Mouse (Mus musculus) embryonic facial prominence, embryonic 10.5 days (tissue): ENCODE measurements at regions not wholly inside any gene's neighbourhood (a gene's known extent, or its start where the extent isn't known, plus 50 kb on each side); places are given as distances from the start of the nearest gene placed in this dataset.

ENCODE experiments used
- DNase-seq: peaks from one replicate; pipeline ENCODE4 v3.0.0-alpha.2; 2017; ENCODE audit warnings: low spot score
- H3K27ac ChIP-seq: fragments of 300-500 bp; sonication (generic); replicated peaks from 2 replicates; pipeline ENCODE4 v1.5.1; 2016; ENCODE audit warnings: mild to moderate bottlenecking
- H3K27me3 ChIP-seq: fragments of 300-500 bp; sonication (generic); replicated peaks from 2 replicates; pipeline ENCODE4 v1.6.1; 2016; ENCODE audit warnings: low read depth, mild to moderate bottlenecking; ENCODE audit not compliant: poor library complexity, severe bottlenecking
- H3K36me3 ChIP-seq: fragments of 300-500 bp; sonication (generic); replicated peaks from 2 replicates; pipeline ENCODE4 v1.6.1; 2016; ENCODE audit warnings: mild to moderate bottlenecking, moderate library complexity
- H3K4me1 ChIP-seq: fragments of 300-500 bp; sonication (generic); 2 replicates; pipeline ENCODE4 v1.6.1; 2016
- H3K4me3 ChIP-seq: fragments of 300-500 bp; sonication (generic); 2 replicates; pipeline ENCODE4 v1.5.1; 2016; ENCODE audit warnings: mild to moderate bottlenecking, moderate library complexity
- H3K9me3 ChIP-seq: fragments of 300-500 bp; sonication (generic); 2 replicates; pipeline ENCODE4 v1.6.1; 2016; ENCODE audit warnings: mild to moderate bottlenecking
- WGBS: fragments of 180-500 bp; shearing (Covaris S2); methylation state at CpG from one replicate; pipeline ENCODE4 v1.1.7; 2016; 5-methylcytosine and 5-hydroxymethylcytosine counted together

DNA sequence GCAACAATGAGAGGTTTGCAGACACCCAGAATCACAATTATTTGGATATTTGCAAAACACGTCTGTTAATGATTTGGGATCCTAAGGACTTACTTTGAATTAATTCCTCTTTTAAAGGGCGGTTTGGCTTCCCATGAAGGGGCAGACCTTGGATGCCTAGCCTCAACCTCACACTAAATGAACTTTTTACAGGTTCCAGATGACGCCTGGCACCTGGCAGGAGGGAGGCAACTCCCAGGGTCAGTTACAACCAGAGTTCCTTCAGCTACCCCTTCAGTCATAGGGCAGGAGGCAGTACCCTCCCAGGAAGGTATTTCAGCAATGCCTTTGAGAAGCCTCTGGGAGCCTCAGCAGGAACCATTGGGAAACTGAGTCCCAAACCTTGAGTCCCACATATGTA, 57.9 kb upstream of the Stx18 start:
- 60% methylated on average over 3 of the region's 3 CpGs for WGBS
- no peaks in the 10 kb centered on the region for H3K9me3 ChIP-seq
- H3K4me1 ChIP-seq: peaks cover 29% of the 10 kb centered on the region
- H3K27me3 ChIP-seq: peaks cover 41% of the 10 kb centered on the region; the same call in 1 of the 2 replicates
- no peak for DNase-seq
- H3K27ac ChIP-seq: no peak overlapping the region
- no peak overlapping the region for H3K4me3 ChIP-seq
- H3K36me3 ChIP-seq: no peaks in the 10 kb centered on the region

DNA sequence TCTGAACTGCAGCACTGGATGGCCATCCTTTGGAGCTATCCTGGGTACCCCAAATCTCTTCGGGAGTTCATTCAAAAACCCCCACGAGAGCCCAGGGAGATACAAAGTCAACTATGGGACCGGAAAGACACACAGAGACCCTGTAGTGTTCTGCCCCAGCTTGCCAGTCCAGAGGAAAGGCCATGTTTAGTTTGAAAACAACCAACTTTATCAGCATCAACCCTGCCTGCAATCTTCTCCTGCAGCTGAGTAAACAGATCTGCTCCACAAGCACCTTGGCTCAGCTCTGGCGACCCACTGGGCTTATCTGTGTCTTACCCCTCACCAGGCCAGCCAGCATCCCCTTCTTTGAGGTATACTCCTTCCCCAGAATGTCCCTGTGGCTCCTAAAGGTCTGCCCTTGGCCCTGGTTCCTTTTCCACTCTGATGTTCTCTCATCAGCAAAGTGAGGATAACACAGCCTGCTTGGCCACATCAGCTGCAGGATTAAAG, 61.6 kb upstream of the Stx18 start:
- H3K27me3 ChIP-seq: peaks cover 43% of the 10 kb centered on the region
- WGBS: 57% methylated on average over 4 of the region's 4 CpGs

DNA sequence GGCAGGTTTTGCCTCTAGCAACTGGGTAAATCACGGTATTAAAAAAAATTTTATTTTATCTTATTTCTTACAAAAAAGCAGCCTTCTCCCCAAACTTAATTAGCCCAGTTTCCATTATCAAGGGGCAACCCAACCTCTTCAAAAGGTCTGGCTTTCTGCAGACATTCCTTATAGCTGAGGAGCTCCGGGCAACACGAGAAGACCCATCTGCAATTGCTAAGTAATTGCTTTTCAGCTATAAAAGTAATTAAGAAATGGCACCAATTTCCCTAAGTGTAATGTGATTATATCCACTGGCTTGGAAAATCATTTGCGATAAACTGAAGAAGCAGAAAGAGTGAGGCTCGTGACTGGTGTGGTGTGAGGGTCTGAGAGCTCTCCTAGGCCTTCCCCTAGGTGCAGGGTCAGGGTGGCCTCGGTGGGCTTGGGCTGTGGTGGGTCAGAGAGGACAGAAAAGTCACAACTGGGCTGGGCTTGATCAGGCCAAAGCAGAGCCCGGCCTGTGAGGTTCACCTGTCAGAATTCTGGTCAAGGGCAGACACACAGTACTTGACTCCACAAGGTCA, 65.5 kb upstream of the Stx18 start:
- WGBS: 87% methylated on average over 7 of the region's 7 CpGs
- DNase-seq: no peak
- Histone ChIP-seq H3K27me3 (peaks cover 70% of the 10 kb centered on the region), H3K27ac (0 out of 2 replicates have a peak overlapping the region, but pooled peaks have one; percentile 40), H3K4me3 (no peak overlapping the region), H3K4me1 (peaks cover 37% of the 10 kb centered on the region), H3K36me3 (no peaks in the 10 kb centered on the region), H3K9me3 (no peaks in the 10 kb centered on the region)

More for the DNA sequence above, 61.6 kb upstream of the Stx18 start:
- Histone ChIP-seq H3K4me3 (no peak overlapping the region), H3K27ac (no peak overlapping the region), H3K4me1 (peaks cover 26% of the 10 kb centered on the region), H3K36me3 (no peaks in the 10 kb centered on the region), H3K9me3 (no peaks in the 10 kb centered on the region)
- no peak for DNase-seq

DNA sequence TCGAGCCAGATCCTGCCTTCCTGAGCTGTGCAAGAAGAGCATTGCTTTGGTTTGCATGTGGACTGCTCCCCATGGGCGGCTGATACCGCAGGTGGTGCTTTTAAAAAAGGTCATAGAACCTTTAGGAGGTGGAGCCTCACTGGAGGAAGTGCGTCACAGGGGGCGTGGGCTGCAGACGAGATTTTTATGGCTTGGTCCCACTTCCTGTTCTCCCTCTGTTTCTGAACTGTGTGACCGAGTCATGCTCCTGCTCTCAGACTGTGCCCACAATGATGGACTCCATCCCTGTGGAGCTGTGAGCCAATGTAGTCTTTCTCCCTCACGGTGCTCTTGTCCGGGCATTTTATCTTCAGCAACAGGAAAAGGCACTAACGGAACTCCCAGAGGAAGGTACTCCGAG, 66.8 kb upstream of the Stx18 start:
- H3K27me3 ChIP-seq: peaks cover 78% of the 10 kb centered on the region
- H3K36me3 ChIP-seq: no peaks in the 10 kb centered on the region
- DNase-seq: no peak
- H3K27ac ChIP-seq: 0 out of 2 replicates have a peak overlapping the region, but pooled peaks have one; percentile 10
- no peaks in the 10 kb centered on the region for H3K9me3 ChIP-seq
- WGBS: 69% methylated on average over 11 of the region's 11 CpGs
- H3K4me3 ChIP-seq: no peak overlapping the region; the same call in 1 of the 2 replicates
- H3K4me1 ChIP-seq: peaks cover 43% of the 10 kb centered on the region

DNA sequence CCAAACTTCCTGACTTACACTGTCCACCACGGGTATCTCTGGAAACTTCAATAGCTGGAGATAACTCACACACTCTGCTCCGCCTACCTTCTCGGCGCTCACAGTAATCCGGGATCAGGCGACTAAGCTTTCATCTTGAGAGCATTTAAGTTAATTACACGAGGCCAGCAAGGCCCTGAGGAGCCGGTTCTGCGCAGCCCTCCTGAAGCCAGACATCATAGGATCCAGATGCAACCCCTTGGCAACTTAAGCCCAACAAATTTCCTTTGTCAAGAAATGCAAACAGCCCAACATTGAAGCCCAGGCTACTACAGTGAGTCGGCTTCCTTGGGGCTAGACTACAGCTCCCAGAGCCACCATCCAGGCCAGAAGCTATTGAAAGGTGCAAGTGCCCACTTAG, 69.9 kb upstream of the Stx18 start:
- Histone ChIP-seq H3K9me3 (no peaks in the 10 kb centered on the region), H3K27me3 (peaks cover 96% of the 10 kb centered on the region), H3K36me3 (no peaks in the 10 kb centered on the region), H3K4me3 (peak overlapping the region; percentile 41; the same call in 1 of the 2 replicates), H3K4me1 (peaks cover 66% of the 10 kb centered on the region), H3K27ac (peak overlapping the region; percentile 81)
- peak; percentile 80 for DNase-seq
- WGBS: 3% methylated on average over 10 of the region's 10 CpGs

DNA sequence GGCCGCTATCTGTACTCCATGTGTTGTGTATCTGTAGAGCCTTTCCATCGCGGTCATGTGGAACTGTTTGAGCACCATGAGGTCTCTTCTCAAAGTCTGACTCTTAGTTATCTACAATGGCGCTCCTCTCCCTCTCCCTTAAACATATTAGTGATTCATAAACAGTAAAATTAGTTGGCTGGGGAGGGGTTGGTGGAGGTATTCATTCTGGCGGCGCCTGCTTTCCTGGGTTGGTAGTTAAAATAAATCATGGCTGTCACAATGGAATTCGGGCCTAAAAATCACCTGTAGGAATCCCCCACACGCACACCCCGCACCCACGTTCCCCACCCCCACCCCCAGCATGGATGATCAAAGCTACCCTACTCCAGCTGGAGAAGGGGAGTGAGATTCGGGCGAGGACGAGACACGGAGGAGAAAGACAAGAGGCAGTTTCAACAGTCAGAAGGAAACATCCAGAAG, 70.6 kb upstream of the Stx18 start:
- WGBS: 5% methylated on average over 14 of the region's 14 CpGs
- Histone ChIP-seq H3K4me3 (peak overlapping the region; percentile 41), H3K4me1 (peaks cover 72% of the 10 kb centered on the region)

DNA sequence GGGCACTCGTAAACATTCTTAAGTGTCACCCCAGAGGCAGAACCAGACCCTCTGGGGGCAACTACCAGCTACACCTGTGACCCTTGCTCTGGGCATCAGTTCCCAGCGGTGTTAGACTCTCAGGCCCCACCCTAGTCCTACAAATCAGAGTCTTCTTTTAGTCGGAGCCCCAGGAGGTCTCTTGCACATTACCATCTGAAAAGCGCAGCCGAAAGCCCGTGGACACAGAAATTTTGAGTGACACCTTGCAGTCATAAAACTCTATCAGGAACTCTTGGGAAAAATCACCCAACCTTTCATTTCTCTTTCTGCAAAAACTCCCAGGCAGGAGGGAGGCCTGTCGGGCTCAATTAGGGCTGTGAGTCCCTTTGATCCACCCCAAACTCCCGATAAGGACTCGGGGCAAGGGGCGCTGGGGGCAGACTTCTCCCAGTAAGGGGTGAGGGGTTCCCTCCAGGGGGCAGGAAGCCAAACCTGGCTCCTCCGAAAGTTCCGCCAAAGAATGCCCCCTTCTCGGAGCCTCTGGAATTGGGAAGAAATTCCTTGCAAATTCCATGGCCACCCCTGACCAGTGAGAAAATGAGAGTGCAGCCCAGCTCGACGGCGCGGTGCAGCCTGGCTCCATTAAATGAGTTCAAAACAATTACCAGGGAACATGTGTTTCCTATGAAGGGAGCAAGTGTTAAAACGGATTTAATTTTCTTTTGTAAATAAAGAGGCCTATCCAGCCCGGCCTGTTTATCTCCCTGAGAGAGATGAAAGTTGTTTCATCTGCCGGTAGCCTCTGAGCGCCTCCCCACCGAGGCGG, 71.2 kb upstream of the Stx18 start:
- WGBS: 4% methylated on average over 23 of the region's 23 CpGs
- DNase-seq: peak; percentile 77
- peaks cover 77% of the 10 kb centered on the region for H3K4me1 ChIP-seq
- H3K27ac ChIP-seq: peak overlapping the region; percentile 81
- peaks cover 96% of the 10 kb centered on the region for H3K27me3 ChIP-seq
- H3K36me3 ChIP-seq: no peaks in the 10 kb centered on the region
- H3K4me3 ChIP-seq: peak overlapping the region; percentile 41
- no peaks in the 10 kb centered on the region for H3K9me3 ChIP-seq

More for the DNA sequence above, 70.6 kb upstream of the Stx18 start:
- H3K9me3 ChIP-seq: no peaks in the 10 kb centered on the region
- peaks cover 96% of the 10 kb centered on the region for H3K27me3 ChIP-seq
- H3K27ac ChIP-seq: peak overlapping the region; percentile 81
- no peaks in the 10 kb centered on the region for H3K36me3 ChIP-seq
- DNase-seq: peak; percentile 61

DNA sequence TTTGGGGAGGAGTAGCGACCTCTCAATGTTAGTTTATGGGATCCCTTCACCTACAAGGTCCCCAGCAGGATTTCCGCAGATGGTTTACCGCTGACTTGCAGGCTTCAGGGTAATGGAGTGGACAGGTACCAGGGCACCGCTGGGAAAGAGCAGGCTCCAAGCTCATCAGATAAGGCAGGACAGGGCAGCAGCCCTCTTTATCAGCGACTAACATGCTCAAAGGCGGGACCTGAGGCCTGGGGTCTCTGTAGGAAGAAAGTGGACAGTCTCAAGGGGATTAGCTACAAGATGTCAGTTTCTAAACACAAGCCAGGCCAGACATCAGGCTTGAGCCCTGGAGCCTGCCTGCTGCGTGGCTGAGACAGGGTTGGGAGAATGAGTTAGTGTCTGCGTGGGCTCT, 74.9 kb upstream of the Stx18 start:
- peaks cover 60% of the 10 kb centered on the region for H3K27me3 ChIP-seq
- H3K36me3 ChIP-seq: no peaks in the 10 kb centered on the region
- peaks cover 62% of the 10 kb centered on the region for H3K4me1 ChIP-seq
- DNase-seq: no peak
- WGBS: 56% methylated on average over 8 of the region's 8 CpGs
- no peak overlapping the region for H3K4me3 ChIP-seq
- H3K27ac ChIP-seq: peak overlapping the region; percentile 36; the same call in 1 of the 2 replicates
- H3K9me3 ChIP-seq: 0 out of 2 replicates have a peak, but pooled peaks cover 4% of the 10 kb centered on the region

DNA sequence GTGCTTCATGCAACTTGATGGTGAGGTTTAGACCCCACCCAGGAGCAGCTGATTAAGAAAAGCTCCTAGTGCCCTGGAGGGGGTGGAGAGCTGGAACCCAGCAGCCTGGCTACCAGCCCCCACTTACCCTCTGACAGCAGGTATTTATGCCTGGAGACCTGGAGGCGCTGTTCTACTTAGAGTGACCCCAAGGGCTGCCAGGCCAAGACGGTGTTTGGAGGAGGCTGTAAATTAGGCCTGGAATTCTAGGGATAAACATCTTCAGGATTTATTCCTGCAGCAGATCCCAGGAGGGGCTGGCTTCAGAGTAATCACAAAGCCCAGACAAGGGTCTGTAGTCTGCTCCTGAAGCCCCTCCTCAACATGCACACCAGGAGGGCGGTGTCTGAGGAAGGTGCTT, 76.0 kb upstream of the Stx18 start:
- peak overlapping the region; percentile 20; the same call in 1 of the 2 replicates for H3K27ac ChIP-seq
- H3K4me3 ChIP-seq: no peak overlapping the region
- WGBS: 21% methylated on average over 3 of the region's 3 CpGs
- peak; percentile 35 for DNase-seq
- peaks cover 49% of the 10 kb centered on the region for H3K27me3 ChIP-seq
- H3K9me3 ChIP-seq: 0 out of 2 replicates have a peak, but pooled peaks cover 4% of the 10 kb centered on the region
- H3K4me1 ChIP-seq: peaks cover 50% of the 10 kb centered on the region
- H3K36me3 ChIP-seq: no peaks in the 10 kb centered on the region

DNA sequence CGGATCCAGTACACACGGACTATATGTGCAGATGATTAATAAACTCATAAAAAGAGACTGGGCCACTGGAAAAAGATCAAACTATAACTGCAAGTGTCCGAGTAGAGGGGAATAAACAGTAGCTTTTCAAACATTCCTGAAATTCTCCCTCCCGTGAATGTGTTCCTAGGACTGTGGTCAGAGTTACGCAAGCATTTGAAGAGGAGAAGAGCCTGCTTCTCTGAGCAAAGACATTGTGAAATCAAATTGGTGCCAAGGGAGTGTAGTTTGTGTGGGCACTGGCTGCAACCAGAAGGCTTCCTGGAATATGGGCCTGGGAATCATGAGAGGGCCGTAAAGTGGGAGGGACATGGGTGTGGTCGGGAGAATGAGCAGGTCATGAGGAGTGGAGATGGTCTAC, 78.3 kb upstream of the Stx18 start:
- WGBS: 87% methylated on average over 7 of the region's 7 CpGs
- Histone ChIP-seq H3K4me3 (no peak overlapping the region), H3K27ac (no peak overlapping the region), H3K27me3 (peaks cover 26% of the 10 kb centered on the region), H3K4me1 (peaks cover 33% of the 10 kb centered on the region), H3K36me3 (no peaks in the 10 kb centered on the region), H3K9me3 (0 out of 2 replicates have a peak, but pooled peaks cover 4% of the 10 kb centered on the region)
- DNase-seq: no peak

DNA sequence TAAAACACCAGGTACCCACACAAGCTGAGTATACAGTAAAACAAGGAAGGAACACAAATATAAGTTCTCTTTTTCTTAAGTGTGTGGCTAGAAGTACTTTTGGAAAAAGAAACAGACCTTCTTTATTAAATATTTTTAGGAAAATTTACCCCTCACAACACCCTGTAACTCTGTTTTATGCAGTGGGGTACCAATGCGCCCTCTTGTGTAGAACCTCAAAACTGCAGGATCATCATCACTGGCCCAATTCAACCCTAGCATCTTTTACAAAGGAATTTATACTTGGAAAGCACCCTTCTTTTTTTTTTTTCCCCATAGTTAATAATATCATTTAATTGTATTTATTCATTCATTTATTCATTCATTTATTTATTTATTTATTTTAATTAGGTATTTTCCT, 86.4 kb upstream of the Stx18 start:
- Histone ChIP-seq H3K27ac (no peak overlapping the region), H3K27me3 (peaks cover 18% of the 10 kb centered on the region), H3K36me3 (no peaks in the 10 kb centered on the region), H3K4me1 (no peaks in the 10 kb centered on the region), H3K4me3 (no peak overlapping the region), H3K9me3 (no peaks in the 10 kb centered on the region)
- 0% methylated on average over 1 of the region's 1 CpGs for WGBS
- DNase-seq: peak; percentile 46

DNA sequence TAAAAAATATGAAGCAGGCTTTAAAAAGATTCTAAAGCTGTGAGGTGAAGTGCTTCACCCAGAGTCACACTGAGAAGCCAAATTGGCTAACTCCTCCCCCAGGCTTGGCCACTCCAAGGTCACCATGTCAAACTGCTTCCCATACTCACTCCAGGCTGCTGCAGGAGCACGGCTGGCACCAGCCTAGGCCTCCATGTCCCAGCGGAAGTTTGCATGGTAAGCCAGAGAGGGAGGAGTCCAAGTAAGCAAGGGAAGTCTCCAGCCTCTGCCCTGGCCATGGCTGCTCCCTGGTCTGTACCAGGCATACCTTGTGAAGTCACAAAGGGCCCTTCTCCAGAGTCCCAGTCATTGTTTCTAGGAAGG, 105.8 kb upstream of the Stx18 start:
- no peaks in the 10 kb centered on the region for H3K9me3 ChIP-seq
- no peak overlapping the region for H3K27ac ChIP-seq
- WGBS: 67% methylated on average over 2 of the region's 2 CpGs
- H3K4me3 ChIP-seq: no peak overlapping the region
- no peak for DNase-seq
- no peaks in the 10 kb centered on the region; the same call in 1 of the 2 replicates for H3K4me1 ChIP-seq
- peaks cover 17% of the 10 kb centered on the region; the same call in 1 of the 2 replicates for H3K27me3 ChIP-seq
- no peaks in the 10 kb centered on the region for H3K36me3 ChIP-seq
